Mouse (Mus musculus): ENCODE results near the gene Ap5z1.

The Ap5z1 gene

DNA sequence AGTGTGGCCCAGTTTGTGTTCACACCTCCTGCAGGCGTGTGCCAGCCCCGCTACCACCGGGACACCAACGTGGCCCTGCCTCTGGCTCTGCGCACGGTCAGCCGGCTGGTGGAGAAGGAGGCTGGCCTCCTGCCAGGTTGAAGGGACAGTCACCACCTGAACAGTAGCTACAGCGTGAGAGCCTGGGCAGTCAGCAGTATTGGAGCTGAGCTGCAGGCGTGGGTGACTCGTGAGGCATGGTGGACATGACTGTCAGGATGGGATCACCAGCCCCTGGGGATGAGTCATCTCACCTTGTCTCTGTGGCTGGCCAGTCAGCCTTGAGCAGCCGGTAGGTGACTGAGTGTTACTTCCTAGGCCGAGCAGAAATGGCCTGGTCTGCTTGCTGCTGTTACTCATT lies 13.6 kb downstream of the Ap5z1 start:
- peak; percentile 76 to 77 for DNase-seq

DNA sequence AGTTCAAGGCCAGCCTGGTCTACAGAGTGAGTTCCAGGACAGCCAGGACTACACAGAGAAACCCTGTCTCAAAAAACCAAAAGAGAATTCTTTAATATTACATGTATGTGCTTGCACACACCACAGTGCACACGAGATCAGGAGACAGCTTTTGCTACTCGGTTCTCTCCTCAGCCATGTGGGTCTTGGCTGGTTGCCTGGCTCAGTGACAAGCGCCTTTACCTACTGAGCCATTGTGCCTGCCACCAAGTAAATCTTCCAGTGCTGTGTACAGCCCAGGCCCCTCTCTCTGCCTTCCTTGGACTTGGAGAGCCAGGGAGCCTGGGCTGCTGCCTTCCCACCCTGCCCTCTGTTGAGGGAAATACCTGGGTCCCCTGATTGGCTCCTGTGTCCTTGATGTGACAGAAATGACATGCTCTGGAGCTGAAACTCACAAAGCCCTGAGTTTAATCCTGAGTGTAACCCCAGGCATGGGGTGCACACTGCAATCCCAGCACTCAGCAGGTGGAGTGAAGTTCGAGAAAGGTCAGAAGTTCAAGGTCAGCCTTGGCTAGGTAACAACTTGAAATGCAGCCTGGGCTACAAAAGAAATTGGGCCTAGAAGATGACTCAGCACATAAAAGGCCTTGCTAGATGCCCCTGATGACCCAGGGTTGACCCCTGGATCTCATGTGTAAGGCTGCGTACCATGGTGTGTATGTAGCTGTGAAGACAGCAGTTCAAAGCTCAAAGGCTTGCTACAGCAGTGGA lies 14.3 kb downstream of the Ap5z1 start:
- DNase-seq = peak; percentile 58 to 70

GRCm38 (mm10) chr5:142478829-142479435 lies 15.2 kb downstream of the Ap5z1 start:
- peak; percentile 93 to 95 for DNase-seq

DNA sequence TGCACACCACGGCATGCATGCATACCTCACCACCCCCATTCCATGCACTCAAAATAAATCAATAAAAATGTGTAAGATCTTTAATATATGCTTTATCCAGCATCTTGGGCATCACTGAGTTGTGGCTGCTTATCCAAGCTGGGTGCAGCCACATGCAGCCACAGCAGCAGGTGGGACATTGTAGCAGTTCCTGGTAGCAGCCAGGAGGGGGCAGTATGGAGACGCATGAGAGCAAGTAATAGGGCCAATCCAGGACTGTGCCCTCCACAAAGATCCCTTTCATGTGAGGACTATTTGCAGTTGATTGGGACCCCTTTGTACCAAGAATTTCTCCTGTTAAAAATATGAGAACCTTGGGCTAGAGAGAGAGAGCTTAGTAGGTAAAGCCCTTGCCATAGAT lies 18.8 kb downstream of the Ap5z1 start:
- DNase-seq = no peak

GRCm38 (mm10) chr5:142483581-142483980 lies 19.8 kb downstream of the Ap5z1 start:
- no peak for DNase-seq

DNA sequence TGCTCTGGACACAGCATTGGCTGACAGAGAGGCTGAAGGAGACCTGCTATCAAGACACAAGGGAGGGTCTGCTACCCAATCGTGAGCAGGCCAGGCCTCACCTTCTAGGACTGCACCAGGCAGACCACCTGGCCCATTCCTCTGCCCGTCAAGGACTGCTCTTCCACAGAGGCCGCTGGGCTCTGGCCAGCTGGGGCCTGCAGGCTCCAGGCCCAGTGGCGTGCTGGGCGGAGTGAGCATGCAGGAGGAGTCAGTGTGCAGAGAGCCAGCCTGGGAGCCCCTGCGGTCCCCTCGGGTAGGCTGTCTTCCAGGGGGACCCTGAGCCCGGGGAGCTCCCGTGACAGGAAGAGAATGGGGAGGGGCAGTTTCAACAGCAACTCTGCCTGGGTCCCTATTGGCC lies 22.9 kb downstream of the Ap5z1 start:
- peak in 1 of 2 experiments; percentile 59 for DNase-seq

DNA sequence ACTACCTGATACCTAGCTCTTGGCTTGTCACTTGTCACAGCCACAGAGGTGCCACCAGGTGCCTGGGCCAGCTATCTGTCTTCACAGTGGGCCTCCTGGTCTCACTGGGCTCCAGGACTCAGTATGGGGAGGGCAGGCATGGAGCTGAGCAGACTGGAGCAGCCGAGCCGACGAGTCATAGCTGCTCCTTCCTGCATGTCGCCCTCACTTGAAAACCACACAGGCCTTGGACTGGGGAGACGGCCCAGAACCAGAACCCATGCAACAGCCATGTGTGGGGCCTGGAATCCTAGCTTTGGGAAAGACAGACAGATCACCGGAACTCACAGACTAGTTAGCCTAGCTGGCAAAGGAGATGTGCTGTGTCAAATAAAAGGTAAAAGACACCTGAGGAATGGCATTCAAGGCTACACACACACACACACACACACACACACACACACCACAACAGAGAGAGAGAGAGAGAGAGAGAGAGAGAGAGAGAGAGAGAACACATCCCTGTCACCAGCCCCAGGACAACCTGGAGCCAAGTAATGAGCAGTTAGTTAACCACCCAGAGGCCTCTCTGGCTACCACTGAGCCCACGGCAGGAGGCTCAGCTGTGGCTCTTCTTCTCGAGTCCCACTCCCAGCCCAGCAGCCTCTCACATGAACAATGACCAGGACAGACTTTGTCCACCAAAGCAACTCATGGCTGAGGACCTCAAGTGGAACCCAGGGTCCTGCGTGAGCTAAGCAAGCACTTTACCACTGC lies 26.4 kb downstream of the Ap5z1 start:
- no peak for DNase-seq

- DNase-seq = no peak
Observed at GRCm38 (mm10) chr5:142493307-142493706, 29.6 kb downstream of the Ap5z1 start.

DNA sequence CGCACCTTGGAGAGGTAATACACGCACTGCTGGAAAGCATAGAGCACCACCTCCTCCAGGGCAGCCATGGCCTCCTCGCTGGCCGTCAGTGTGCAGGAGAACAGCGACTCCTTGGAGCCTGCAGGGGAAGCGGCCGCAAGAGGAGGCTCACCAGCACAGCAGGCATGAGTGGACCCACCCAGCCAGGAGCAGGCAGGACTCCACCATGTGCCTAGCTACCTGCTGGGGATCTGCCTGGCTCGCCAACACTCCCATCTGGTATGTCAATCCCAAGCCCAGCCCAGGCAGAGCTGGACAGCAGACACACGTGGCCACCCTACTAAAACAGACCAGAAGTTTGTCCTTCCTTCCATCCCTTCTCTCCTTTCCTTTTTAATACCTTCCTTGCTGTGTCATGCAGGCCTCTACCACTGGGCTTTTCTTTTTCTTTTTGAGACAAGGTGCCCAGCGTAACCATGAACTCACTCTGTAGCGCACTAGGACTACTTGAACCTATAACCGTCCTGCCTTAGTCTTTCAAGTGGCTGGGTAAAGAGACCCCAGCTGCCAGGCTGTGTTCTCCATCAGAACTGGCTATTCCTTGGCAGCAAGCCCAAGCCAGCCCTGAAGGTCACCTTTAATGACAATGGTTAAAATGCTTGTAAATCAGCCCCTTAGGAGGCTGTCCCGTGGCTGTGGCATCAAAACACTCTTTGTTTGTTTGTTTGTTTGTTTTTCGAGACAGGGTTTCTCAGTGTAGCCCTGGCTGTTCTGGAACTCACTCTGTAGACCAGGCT lies 31.8 kb downstream of the Ap5z1 start:
- peak; percentile 75 to 84 for DNase-seq

GRCm38 (mm10) chr5:142498964-142499363 lies 35.2 kb downstream of the Ap5z1 start:
- peak; percentile 80 to 83 for DNase-seq

GRCm38 (mm10) chr5:142500918-142501317 lies 37.2 kb downstream of the Ap5z1 start:
- no peak for DNase-seq

DNA sequence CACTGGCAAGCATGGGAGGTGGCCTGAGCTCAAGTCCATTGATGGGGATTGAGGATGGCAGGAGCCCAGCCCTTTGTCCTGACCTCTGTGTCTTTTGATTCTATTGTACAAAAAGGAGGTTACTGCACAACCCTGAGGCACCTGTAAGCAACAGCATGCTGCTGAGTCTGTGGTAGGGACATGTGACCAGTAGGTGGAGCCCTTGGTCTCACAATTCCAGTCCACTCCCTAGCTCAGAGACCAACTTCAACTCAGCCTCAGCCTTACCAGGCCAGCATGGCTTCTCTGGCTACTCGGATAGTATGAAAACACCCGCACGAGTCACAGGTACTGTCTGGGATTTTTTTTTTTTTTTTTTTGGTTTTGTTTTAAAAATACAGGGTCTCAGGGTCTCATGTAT lies 38.7 kb downstream of the Ap5z1 start:
- DNase-seq = peak; percentile 94

DNA sequence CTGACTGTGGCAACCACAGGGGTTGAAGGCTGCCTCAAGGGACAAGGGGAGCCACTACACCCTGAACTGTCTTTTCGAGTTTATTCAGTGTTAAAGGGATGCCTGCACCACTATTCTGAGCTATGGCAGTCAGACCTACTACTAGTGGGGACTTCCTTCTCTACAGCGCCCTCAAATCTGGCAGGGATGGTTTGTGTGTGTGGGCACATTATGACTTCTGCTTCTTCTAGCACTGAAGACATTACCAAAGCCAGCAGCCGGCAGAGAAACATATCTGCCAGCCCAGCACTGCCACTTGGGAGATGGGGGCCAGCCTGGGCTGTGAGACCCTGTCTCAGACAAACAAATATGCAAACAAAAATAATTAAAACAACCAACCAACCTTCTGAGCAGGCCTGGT lies 40.4 kb downstream of the Ap5z1 start:
- no peak for DNase-seq

DNA sequence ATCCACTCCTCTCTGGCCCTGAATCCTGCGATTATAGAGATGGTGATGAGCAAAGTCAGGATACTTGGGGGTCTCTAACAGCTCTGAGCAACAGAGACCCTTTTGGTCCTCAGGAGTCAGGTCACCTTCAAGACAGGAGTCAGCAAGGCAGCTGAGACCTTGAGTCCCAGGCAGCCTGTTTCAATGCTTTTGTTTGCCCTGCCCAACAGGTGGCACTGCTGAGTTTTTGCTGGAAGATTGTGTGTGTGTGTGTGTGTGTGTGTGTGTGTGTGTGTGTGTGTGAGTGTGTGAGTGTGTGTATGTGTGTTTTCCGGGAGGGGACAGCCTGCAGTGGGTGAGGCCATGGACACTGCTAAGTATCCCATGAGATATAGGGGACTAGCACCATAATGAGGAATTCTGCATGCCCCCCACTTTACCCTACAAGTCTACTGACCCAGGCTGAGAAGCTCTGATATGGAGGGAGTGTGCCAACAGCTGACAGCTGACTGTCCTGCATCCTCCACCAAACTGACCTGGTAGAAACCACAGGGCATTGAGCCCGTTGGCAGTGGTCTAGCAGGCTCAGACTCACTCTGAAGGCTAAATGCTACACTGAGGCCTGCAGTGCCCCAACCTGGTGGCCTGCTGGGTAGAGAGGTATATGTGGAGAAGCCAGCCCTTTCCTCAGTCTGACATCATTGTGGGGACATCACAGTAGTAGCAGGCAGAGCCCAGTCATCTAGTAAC lies 42.1 kb downstream of the Ap5z1 start:
- peak; percentile 58 to 60 for DNase-seq

DNA sequence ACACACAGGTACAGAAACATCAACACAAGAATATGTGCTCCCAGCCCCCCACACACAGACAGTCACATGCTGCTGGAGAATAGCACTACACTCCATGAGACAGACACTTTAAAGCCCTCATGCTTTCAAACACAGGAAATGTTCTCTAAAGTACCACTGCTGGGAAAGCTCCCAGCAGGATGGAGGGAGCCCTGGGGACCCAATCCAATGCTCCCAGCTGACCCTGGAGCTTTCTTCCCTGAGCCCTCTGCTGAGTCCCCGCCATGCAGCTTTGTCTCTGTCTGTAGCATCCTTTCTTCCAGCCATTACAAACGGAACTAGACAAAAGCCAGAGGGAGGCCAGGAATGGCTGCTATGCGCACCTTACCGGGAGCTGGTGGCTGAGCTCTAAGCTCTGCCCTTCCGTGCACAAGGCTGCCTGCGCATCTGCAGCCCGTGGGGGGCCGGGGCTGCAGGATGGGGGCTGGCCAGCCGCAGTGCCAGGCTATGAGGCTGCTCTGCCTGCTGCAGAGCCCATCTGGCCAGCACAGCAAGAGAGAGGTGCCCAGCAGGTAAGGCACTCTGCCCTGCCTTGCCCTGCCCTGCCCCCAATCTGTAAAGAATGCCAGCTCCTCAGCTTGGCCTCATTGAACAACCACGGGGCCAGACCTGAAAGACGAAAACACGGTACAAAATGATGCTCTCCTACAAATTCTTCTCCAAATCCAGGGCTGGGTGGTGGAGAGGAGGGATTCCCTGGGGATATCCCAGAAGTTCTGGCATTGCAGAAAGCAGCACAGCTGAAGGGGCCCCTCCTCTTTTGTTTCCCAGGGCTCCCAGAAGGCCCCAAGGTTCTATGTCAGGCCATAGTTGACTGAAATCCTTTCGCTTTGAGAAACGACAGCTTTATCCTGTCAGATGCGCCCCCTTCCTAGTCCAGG lies 45.7 kb downstream of the Ap5z1 start:
- DNase-seq = peak; percentile 91 to 92

DNA sequence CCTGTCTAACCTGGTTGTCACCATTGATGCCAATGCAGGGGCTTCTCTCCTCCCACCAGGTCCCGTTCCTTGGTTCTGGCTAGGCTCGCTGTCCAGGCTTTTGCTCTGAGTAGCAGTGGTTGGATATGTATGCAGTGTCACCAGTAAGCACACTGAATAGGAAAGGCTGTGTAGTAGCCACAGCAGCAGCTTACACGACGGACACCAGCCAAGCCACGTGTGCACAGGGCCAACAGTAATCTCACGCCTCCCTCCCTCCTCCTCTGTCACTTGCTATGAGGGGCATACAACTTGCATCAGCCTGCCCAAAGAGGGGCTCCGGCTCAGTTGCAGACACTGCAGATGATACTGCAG lies 46.3 kb downstream of the Ap5z1 start:
- peak; percentile 64 to 70 for DNase-seq

- DNase-seq = no peak
Observed at GRCm38 (mm10) chr5:142512112-142512511, 48.4 kb downstream of the Ap5z1 start.

- no peak for DNase-seq
Observed at GRCm38 (mm10) chr5:142518973-142519372, 55.2 kb downstream of the Ap5z1 start.

GRCm38 (mm10) chr5:142520360-142520759 lies 56.6 kb downstream of the Ap5z1 start:
- no peak for DNase-seq

- DNase-seq = no peak
Observed at GRCm38 (mm10) chr5:142521195-142521866, 57.6 kb downstream of the Ap5z1 start.

All from cerebellum, postnatal 10 days (tissue).